Mouse (Mus musculus): ENCODE measurements around the gene Mbnl1. TPM values are rescaled to one million over a fixed set of nuclear protein-coding genes. Genes with fewer than 3 reads are reported as not detected.

Mbnl1 gene
- total RNA-seq, 2 experiments from 2014 or later: 155 to 163 TPM

GRCm38 (mm10) chr3:60519337-60519736 lies 46.7 kb downstream of the Mbnl1 start:
- DNase-seq: no peak

- DNase-seq: no peak
Observed at GRCm38 (mm10) chr3:60524127-60524526, 51.5 kb downstream of the Mbnl1 start.

DNA sequence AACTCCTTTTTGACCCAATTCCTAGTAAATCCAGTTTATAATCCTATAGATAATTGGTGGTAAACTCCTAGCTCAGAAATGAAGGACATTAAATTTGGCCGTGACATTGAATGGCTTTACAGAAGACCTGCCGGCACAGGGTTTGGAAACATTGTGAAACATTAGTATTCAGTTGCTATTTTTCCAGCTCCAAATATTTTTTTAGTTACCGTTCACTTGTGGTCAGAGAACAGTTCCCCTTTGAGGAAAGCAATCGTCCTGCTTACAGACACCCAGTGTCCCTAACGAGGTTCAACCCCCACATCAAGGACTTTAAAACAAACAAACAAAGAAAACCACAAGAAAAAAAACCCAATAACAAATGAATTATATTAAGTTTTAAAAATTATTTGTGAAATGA lies 58.7 kb downstream of the Mbnl1 start:
- DNase-seq: no peak

GRCm38 (mm10) chr3:60531826-60532225 lies 59.2 kb downstream of the Mbnl1 start:
- no peak for DNase-seq

- DNase-seq: no peak
Observed at GRCm38 (mm10) chr3:60535224-60535623, 62.6 kb downstream of the Mbnl1 start.

DNA sequence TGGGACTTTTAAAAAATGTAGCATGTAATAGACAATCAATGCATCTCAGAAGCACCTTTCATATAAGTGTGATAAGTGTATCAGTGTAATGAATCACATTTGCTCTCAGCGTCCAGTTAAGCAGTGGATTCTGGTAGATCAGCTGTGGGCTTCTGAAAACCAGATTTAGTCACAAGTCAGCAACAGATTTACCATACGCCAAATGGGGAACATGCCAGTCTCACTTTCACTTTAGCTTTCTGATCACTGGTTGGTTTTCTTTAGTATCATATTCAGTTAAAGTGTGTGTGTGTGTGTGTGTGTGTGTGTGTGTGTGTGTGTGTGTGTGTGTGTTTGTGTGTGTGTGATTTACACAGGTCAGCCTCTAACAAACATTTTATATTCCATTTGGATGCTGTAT lies 64.4 kb downstream of the Mbnl1 start:
- DNase-seq: no peak

- no peak for DNase-seq
Observed at GRCm38 (mm10) chr3:60538214-60538971, 65.8 kb downstream of the Mbnl1 start.

DNA sequence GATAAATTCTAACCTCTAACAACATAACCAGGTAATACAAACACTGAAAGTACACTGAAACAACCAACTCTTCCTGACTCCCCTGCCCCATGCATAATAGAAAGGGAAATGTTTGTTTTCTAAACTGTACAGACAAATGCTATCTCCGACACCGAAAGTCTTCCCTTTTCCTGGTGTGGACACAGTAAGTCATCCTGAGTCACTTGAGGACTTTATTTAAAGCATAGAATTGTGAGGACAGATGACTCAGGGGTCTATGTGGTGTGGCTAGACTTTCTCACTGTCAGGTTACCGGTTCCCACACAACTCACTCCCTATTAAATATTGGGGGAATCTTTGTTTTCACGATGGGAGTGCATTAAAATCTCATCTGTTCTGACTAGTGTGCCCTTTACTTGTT lies 68.5 kb downstream of the Mbnl1 start:
- no peak for DNase-seq

DNA sequence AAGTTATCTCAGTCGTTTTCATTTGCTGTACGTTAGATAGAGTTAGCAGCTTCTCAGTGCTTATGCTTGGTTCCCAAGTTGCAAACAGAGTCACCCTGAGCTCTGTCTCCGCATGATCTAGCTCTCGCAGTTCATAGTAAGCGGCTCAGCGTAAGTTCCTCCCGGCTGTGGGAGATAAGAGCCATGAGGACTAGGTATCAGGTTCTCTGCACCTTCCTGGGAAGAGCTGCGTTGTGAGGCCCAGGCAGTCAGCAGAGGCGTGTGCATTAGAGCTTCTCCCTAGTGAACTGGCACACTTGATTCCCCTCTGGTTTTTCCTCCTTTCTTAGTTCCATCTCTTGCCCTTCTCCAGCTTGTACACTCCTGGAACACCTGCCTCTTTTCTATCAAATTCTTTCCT lies 73.6 kb downstream of the Mbnl1 start:
- no peak for DNase-seq

DNA sequence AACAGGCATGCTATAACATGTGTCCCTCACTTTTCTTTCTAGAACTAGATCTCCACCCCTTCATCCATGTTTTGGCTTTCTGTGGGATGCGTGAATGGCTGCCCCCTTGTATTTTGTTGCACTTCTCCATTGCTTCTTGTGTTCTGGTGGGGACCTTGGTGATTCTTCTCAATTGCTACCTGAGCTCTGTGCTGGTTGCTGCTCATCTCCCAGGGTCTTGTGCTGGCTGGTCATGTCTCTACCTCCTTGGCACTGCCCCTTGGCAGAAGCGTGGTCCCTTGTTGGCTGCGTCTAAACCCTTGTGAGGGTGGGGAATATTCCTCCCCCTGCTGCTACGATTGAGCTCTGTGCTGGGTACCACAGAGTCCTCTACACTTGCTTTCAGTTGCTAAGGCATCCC lies 74.3 kb downstream of the Mbnl1 start:
- DNase-seq: no peak

DNA sequence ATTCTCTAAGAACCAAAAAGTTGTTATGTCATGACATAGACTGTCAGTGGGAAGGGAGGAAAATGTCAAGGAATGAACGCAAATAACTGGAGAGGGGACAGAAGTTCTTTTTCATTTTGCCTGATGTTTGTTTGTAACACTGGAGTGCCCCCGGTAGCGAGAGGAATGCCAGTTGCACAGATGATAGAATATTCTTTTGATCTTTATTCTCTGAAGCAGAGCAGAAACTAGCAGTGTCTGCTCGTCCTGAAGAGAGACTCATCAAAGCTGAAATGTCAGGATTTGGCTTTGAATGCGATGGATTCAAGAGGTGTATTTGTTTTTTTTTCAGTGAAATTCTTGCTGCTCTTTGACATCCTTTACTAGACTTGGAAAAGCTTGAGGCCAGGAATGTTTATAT lies 77.9 kb downstream of the Mbnl1 start:
- DNase-seq: no peak

DNA sequence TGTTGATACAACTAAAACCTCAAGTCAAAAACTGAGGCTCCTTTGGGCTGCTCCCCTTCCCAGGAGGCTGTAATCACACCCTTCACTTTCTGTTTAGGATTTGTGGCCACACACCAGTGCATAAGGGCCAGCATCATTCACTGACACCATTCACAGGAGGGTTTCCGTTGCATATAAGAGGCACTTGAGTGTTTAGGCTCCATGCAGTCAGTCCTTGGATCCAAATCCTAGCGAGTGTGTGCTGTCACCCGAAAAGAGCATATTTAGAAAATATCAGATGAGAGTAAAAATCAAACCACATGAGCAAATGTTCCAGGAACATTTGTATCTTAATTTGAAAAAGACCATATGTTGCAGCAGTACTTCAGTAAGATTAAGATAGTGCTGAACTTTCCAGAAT lies 79.0 kb downstream of the Mbnl1 start:
- no peak for DNase-seq

DNA sequence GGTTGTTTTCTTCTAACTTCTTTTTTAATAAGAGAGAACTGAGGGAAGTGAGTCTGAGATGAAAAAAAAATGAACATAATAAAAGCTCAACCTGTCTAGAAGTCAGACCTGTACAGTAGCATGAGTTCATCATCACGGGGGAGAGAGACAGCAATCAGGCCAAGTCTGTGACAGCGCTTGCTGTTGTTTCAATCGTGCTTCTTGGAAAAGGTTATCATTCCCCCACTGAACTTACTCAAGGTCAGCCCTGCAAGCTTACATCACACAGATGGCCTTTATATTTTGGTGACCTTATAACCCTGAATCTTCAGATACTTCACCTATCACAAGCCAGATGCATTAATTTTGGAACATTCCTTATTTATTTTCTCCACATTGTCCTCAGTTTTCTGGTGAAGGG lies 80.4 kb downstream of the Mbnl1 start:
- no peak for DNase-seq

- no peak for DNase-seq
Observed at GRCm38 (mm10) chr3:60556596-60556995, 84.0 kb downstream of the Mbnl1 start.

GRCm38 (mm10) chr3:60558252-60558862 lies 85.7 kb downstream of the Mbnl1 start:
- no peak for DNase-seq

GRCm38 (mm10) chr3:60559762-60560161 lies 87.1 kb downstream of the Mbnl1 start:
- DNase-seq: no peak

DNA sequence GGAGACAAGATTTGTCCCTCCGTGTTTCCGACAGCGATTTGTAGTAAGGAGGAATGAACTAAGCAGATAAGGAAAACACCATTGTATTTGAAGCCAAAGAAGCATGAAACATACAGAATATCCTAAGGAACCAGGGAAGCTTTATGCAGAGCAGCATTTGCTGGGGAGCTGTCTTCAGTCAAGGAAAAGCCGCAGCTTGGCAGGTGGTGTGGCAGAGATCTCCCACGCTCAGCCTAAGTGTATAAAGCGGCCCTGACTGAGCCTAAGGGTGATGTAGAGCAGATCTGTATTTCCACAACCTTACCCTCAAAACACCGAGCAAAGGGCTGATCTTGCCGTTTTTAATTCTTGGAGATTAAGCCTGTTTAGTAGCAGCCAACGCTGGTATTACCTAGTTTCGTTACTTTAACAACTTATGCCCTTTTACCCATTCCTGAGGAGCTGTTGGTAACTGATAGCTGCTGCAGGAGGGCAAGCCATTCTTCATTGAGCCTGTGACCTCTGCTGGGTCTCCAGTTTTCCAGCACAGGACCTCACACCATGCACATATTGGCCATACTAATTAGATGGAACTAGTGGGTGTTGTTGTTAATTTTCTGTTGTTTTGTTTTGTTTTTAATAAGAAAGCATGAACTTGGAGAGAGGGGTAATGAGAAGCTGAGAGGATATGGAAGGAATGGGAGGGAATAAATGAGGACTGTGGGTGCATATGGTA lies 91.1 kb downstream of the Mbnl1 start:
- DNase-seq: no peak

DNA sequence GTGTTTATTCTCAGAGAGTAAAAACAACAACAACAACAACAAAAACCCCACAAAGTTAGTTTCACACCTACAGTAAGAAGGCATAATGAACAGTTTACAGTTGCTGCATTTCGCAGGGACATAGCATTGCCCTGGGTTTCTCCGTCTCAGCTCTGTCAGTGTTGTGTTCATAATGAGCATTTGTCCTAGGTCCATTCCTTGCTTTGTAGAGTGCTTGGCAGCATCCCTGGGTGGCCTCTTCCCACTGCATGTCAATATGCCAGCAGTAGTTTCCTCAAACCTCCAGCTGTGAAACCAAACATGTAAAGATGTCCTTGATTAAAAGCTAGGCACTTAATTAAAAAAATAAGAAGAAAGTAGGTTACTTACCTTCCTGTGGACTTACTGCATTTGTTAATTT lies 91.6 kb downstream of the Mbnl1 start:
- DNase-seq: no peak

- no peak for DNase-seq
Observed at GRCm38 (mm10) chr3:60565204-60565603, 92.6 kb downstream of the Mbnl1 start.

DNA sequence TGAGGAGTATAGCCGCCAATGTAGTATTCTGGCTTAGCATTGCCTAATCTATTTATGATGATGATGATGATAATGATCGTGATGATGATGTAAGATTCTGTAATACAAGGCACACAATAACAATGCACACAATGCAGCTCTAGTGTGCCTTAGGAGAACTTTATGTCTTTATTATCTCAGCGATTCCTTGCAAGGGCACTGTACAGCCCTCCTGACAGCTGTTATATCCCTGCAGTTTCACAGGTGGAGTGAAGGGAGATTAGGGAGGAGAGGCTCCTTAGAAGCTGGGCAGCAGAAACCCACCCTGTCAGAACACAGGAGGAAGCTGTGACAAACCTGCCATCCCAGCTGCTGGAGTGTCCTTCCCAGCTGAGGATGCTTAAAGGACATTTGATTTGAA lies 93.3 kb downstream of the Mbnl1 start:
- DNase-seq: no peak

- no peak for DNase-seq
Observed at GRCm38 (mm10) chr3:60568171-60568684, 95.6 kb downstream of the Mbnl1 start.

DNA sequence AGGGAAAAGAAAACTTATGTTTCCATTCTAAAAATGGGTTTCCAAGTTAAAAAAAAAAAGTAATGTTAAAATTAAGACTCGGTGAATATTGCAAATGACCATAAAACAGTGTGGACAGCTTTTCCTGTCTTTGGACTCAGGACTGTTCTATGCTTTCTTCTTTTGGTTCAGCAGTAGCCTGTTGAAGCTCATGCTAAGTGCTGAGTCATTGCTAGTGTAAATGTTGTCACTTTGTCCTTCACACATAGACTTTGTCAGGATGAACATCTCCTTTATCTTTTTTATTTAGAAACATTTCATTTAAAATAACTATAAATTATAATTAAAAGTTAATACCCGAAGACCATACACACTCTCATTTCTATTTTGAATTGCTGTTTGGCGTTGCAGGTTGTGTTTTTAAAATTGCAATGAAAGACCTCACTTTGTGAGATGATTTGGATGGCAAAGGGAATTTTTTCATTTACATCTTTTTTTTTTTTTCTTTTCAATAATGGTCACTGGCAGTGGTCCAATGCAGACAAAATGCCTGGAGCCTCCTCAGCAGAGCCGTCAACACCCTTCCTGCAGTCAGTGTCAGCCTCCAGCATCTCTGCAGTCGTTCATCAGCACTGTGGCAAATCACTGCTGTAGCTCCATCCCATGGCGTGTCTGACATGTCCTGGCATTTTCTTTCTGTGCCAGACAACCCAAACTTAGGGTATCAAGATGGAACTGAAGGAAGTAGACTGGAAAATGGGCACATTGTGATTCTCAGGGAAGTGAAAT lies 96.4 kb downstream of the Mbnl1 start:
- no peak for DNase-seq

DNA sequence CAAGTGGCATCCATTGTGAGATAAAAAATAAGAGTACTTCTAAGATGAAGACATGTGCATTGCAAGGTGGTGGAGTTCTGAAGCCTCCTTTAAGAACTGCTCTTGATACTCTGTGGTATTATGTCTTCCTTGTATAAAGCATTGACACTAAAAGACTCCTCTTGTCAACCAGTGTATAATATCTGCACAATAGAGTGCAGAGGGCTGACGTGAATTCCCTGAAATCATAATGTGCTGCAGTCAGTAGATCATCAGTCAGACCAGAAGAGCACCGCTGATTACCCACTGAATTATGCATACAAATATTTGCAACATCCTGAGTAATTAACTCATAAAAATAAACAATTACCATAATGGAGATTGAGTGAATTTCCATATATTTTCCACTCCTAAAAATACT lies 97.2 kb downstream of the Mbnl1 start:
- DNase-seq: no peak
